Mouse (Mus musculus) midbrain, embryonic 11.5 days (tissue): ENCODE data around the gene Frmd5. TPM values are rescaled to one million over a fixed set of nuclear protein-coding genes. Genes with fewer than 3 reads are reported as not detected.

ENCODE experiments used
- ATAC-seq: fragments of 200-750 bp; cut with Nextera tagmentation; 2 replicates; pipeline ENCODE4 v1.8.0; 2017; ENCODE audit warnings: moderate TSS enrichment, moderate library complexity; ENCODE audit not compliant: low FRiP score
- DNase-seq: peaks from one replicate; pipeline ENCODE4 v3.0.0; 2015; ENCODE audit warnings: low spot score; ENCODE audit errors: missing footprints
- H3K27ac ChIP-seq: fragments of 300-500 bp; sonication (generic); 2 replicates; pipeline ENCODE4 v1.5.1; 2014; ENCODE audit warnings: low read depth, low read length
- H3K27me3 ChIP-seq: fragments of 300-500 bp; sonication (generic); 2 replicates; pipeline ENCODE4 v1.6.1; 2014; ENCODE audit warnings: mild to moderate bottlenecking, low read length, moderate library complexity, mixed read lengths; ENCODE audit not compliant: control insufficient read depth, insufficient read depth
- H3K36me3 ChIP-seq: fragments of 300-500 bp; sonication (generic); 2 replicates; pipeline ENCODE4 v1.6.1; 2014; ENCODE audit warnings: mild to moderate bottlenecking, low read length, moderate library complexity, mixed read lengths; ENCODE audit not compliant: control insufficient read depth, insufficient read depth
- H3K4me1 ChIP-seq: fragments of 300-500 bp; sonication (generic); 2 replicates; pipeline ENCODE4 v1.6.1; 2014; ENCODE audit warnings: low read length; ENCODE audit not compliant: control insufficient read depth, insufficient read depth
- H3K4me2 ChIP-seq: fragments of 300-500 bp; sonication (generic); 2 replicates; pipeline ENCODE4 v1.6.1; 2014; ENCODE audit warnings: mild to moderate bottlenecking, moderate library complexity
- H3K4me3 ChIP-seq: fragments of 300-500 bp; sonication (generic); 2 replicates; pipeline ENCODE4 v1.5.1; 2014; ENCODE audit warnings: low read depth, low read length
- H3K9ac ChIP-seq: fragments of 300-500 bp; sonication (generic); 2 replicates; pipeline ENCODE4 v1.6.1; 2014; ENCODE audit warnings: low read length
- H3K9me3 ChIP-seq: fragments of 300-500 bp; sonication (generic); 2 replicates; pipeline ENCODE4 v1.6.1; 2016; ENCODE audit warnings: low read length; ENCODE audit not compliant: control insufficient read depth
- WGBS: fragments of 180-500 bp; shearing (Covaris S2); extraction: QIAGEN DNeasy Blood & Tissue Kit; methylation state at CpG from one replicate; pipeline ENCODE4 v1.1.7; 2014; 5-methylcytosine and 5-hydroxymethylcytosine counted together
- polyA plus RNA-seq: library from polyadenylated mRNA; unstranded; fragments of >200 nt; fragmentation: Nextera tagmentation; extraction: Ambion mirVana; gene quantifications from 2 replicates; pipeline ENCODE4 v1.2.1, GENCODE M21; 2014

Gene Frmd5
- polyA plus RNA-seq, 1 experiment from 2014 or later: 12.7 TPM

GRCm38 (mm10) chr2:121788415-121788814 is 18.5 kb downstream of the Frmd5 start:
- WGBS: 83% methylated on average over 2 of the region's 2 CpGs
- Histone ChIP-seq H3K4me3 (no peak overlapping the region), H3K9me3 (no peaks in the 10 kb centered on the region), H3K9ac (no peak overlapping the region), H3K4me2 (no peak overlapping the region), H3K4me1 (no peaks in the 10 kb centered on the region), H3K36me3 (no peaks in the 10 kb centered on the region), H3K27ac (no peak overlapping the region), H3K27me3 (no peaks in the 10 kb centered on the region)
- DNase-seq: peak; percentile 82
- no peak for ATAC-seq

GRCm38 (mm10) chr2:121787767-121788166 is 19.1 kb downstream of the Frmd5 start:
- H3K9ac ChIP-seq: no peak overlapping the region
- H3K9me3 ChIP-seq: no peaks in the 10 kb centered on the region
- H3K27ac ChIP-seq: no peak overlapping the region
- H3K4me1 ChIP-seq: no peaks in the 10 kb centered on the region
- no peaks in the 10 kb centered on the region for H3K36me3 ChIP-seq
- DNase-seq (peak; percentile 14), ATAC-seq (no peak)
- 76% methylated on average over 13 of the region's 13 CpGs for WGBS
- no peak overlapping the region for H3K4me3 ChIP-seq
- no peaks in the 10 kb centered on the region for H3K27me3 ChIP-seq
- H3K4me2 ChIP-seq: no peak overlapping the region

DNA sequence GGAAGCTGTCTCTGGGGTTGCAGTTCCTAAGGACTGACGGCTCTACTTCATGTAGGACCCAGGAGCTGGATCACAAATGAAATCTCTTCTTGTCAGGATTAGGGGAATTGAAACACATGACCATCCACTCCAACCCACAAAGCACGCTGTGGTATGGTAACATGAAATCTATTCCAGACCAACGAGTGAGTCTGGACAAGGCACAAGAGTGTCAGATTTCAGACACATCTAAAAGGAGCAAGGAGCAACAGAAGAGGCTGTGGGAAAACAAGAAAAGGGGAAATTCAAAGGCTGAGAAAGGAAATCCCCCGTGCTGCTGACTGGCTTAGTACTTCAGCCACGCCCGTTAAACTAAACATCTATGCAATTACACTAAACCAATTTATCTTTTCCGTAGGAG is 19.6 kb downstream of the Frmd5 start:
- DNase-seq (peak; percentile 54), ATAC-seq (no peak)
- H3K36me3 ChIP-seq: no peaks in the 10 kb centered on the region
- no peak overlapping the region for H3K9ac ChIP-seq
- no peaks in the 10 kb centered on the region for H3K27me3 ChIP-seq
- no peaks in the 10 kb centered on the region for H3K4me1 ChIP-seq
- H3K27ac ChIP-seq: no peak overlapping the region
- H3K4me3 ChIP-seq: no peak overlapping the region
- no peaks in the 10 kb centered on the region for H3K9me3 ChIP-seq
- H3K4me2 ChIP-seq: no peak overlapping the region
- WGBS: 58% methylated on average over 7 of the region's 7 CpGs

GRCm38 (mm10) chr2:121776219-121776618 is 30.7 kb downstream of the Frmd5 start:
- Histone ChIP-seq H3K9ac (no peak overlapping the region), H3K27me3 (no peaks in the 10 kb centered on the region), H3K4me3 (no peak overlapping the region), H3K9me3 (no peaks in the 10 kb centered on the region), H3K27ac (no peak overlapping the region), H3K36me3 (no peaks in the 10 kb centered on the region), H3K4me2 (no peak overlapping the region), H3K4me1 (no peaks in the 10 kb centered on the region; the same call in 1 of the 2 replicates)
- peak; percentile 47 for DNase-seq
- WGBS: 81% methylated on average over 7 of the region's 7 CpGs
- ATAC-seq: no peak

DNA sequence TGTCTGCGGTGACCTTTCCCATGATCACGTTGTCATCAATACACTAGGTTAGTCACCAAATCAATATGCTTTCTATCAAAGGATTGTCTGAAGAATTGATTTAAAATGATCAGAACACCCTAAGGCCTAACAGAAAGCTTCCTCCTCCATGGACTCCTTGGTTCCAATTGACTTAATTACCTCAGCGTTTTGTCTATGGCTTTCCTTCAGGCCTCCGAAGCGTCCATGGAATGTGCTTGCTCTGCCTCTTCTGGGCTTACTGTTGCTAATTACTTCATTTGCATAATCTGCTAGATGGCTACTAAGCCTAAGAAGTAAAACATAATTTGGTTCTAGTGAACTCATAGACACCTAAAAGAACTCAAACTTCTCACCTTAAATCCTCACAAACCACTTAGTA is 42.0 kb downstream of the Frmd5 start:
- H3K27me3 ChIP-seq: no peaks in the 10 kb centered on the region
- H3K4me2 ChIP-seq: no peak overlapping the region
- no peaks in the 10 kb centered on the region for H3K4me1 ChIP-seq
- no peak overlapping the region for H3K27ac ChIP-seq
- ATAC-seq (no peak), DNase-seq (no peak)
- H3K4me3 ChIP-seq: no peak overlapping the region
- H3K9me3 ChIP-seq: no peaks in the 10 kb centered on the region
- H3K36me3 ChIP-seq: no peaks in the 10 kb centered on the region
- H3K9ac ChIP-seq: no peak overlapping the region
- WGBS: 61% methylated on average over 5 of the region's 5 CpGs

- H3K27ac ChIP-seq: no peak overlapping the region
- DNase-seq (no peak), ATAC-seq (no peak)
- H3K36me3 ChIP-seq: no peaks in the 10 kb centered on the region
- no peak overlapping the region for H3K9ac ChIP-seq
- no peak overlapping the region for H3K4me3 ChIP-seq
- H3K4me2 ChIP-seq: no peak overlapping the region
- H3K9me3 ChIP-seq: no peaks in the 10 kb centered on the region
- no peaks in the 10 kb centered on the region for H3K4me1 ChIP-seq
- WGBS: 96% methylated on average over 5 of the region's 5 CpGs
- no peaks in the 10 kb centered on the region for H3K27me3 ChIP-seq
These were observed 45.0 kb downstream of the Frmd5 start for GRCm38 (mm10) chr2:121761861-121762260.

DNA sequence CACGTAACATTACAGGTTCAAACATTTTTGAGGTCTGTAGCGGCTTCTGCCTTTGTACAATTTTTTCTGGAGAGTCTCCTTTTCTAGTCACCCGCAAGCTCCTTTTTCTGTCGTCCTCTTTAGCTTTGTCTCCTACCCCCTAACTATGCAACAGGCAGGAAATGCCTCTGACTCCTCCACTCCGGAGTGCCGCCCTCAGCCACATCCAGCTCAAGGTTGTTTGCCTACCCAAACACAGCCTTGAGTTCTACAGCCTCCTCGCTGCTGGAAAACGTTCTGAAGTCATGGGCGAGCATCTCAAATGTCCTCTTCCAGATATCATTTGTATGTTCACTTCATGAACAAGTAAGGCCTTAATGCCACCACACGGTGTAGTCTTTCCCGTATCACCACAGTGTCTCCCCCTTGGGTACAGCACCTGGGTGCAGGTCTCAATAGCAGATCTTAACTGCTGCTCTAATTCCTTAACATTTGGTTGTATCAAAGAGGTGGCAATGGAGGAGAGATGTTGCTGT is 45.5 kb downstream of the Frmd5 start:
- Histone ChIP-seq H3K4me1 (no peaks in the 10 kb centered on the region), H3K27ac (no peak overlapping the region)
- WGBS: 89% methylated on average over 11 of the region's 11 CpGs

DNA sequence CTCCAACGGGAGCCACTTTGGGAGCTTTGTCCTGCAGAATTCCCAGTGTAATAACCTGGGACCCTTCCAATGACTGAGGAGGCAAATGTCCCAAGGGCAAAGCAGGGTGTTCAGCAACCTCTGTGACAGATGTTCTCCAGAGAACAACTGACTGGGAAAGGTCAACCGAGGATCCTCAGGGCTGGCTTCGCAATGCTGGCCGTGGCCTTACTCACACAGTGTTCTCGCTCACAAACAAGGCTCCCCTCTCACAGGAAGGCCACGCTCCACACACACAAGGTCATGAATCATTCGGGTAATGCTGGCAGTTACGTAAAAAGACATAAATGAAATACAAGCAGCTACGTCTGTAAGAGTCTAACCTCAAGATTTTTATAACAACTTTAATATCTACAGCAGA is 46.2 kb downstream of the Frmd5 start:
- no peak overlapping the region for H3K4me3 ChIP-seq
- H3K27ac ChIP-seq: no peak overlapping the region
- H3K9me3 ChIP-seq: no peaks in the 10 kb centered on the region
- H3K4me1 ChIP-seq: no peaks in the 10 kb centered on the region; the same call in 1 of the 2 replicates
- no peak for DNase-seq
- 93% methylated on average over 9 of the region's 9 CpGs for WGBS
- no peaks in the 10 kb centered on the region for H3K36me3 ChIP-seq
- no peaks in the 10 kb centered on the region for H3K27me3 ChIP-seq
- no peak overlapping the region for H3K4me2 ChIP-seq
- no peak for ATAC-seq
- no peak overlapping the region for H3K9ac ChIP-seq

More for the DNA sequence above, 45.5 kb downstream of the Frmd5 start:
- no peaks in the 10 kb centered on the region for H3K27me3 ChIP-seq
- DNase-seq (peak; percentile 74), ATAC-seq (no peak)
- no peak overlapping the region for H3K9ac ChIP-seq
- H3K4me3 ChIP-seq: no peak overlapping the region
- H3K4me2 ChIP-seq: no peak overlapping the region
- H3K36me3 ChIP-seq: no peaks in the 10 kb centered on the region
- H3K9me3 ChIP-seq: no peaks in the 10 kb centered on the region

GRCm38 (mm10) chr2:121758258-121758657 is 48.6 kb downstream of the Frmd5 start:
- Histone ChIP-seq H3K27ac (no peak overlapping the region), H3K27me3 (no peaks in the 10 kb centered on the region), H3K9me3 (no peaks in the 10 kb centered on the region), H3K4me2 (no peak overlapping the region), H3K36me3 (no peaks in the 10 kb centered on the region), H3K4me3 (no peak overlapping the region), H3K9ac (no peak overlapping the region), H3K4me1 (peaks cover 7% of the 10 kb centered on the region)
- ATAC-seq (no peak), DNase-seq (no peak)
- 87% methylated on average over 8 of the region's 8 CpGs for WGBS
